Mouse (Mus musculus): ENCODE data around the gene H2-DMb2. TPM values are rescaled to one million over a fixed set of nuclear protein-coding genes. Genes with fewer than 3 reads are reported as not detected.

H2-DMb2 gene
- polyA plus RNA-seq, 3 experiments from 2014 or later = 9.2 to 14.4 (median 11.3) TPM

DNA sequence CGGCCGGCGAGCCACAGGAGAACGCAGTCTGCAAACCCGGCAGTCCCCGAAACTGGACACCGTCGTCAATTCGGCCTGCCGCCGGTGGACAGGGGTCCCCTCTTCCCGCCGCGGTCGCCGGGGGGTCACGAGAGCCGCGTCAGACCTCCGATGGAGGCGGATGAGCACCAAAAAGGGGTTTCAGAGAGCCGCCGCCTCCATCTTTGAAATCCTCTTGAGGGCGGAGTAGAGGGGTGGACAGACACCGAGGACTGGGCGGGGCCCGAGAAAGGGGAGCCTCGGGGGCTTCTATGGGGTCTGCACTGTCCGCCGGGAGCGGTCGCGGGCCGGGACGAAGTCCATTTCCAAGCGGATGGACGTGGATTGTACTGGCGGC is 24.2 kb upstream of the H2-DMb2 start:
- ATAC-seq = peak; percentile 10

DNA sequence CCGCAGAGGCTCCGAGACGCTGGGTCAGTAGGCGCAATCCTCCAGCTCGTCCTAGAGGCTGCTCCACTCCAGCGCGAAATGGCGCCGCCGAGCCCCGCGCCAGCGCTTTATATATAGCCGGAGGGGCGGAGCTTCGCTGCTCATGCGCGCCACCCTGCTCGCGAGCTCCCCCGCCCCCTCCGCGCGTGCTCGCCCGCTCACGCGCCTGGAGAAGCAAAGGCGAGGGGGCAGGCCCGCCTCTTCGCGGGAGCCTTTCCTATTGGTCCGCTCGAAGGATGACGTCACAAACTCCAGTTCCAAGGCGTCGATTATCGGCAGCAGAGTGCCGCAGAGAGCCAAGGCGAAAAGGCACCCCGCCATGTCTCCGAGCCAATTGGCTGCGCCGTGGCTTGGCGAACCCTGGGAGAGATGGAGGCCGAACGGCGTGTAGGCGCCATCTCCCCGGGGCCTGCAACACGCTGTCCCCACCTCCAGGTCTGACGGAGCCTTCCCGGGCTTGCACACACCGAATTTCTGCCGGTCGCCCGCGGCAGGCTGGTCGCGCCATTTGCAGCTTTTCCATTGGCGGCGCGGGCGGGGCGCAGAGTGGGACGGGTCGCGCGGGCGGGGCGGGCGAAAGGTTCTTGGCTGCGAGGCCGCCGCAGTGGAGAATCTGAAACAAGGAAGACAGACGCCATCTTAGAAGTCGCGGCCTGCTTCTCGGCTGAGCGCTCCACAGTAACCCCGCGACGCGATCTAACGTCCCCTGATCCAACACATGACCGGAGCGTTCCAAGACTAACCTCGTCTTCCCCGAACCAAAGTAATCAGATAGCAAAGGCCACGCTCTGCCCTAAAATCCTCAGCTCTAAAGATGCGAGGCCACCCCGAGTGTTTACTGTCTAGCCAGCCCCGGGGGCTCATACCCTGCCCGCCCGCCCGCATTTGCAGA is 23.6 kb upstream of the H2-DMb2 start, which contains the start of gene H2-DMa:
Gene H2-DMa (plus strand): TSS at position 293 of the 931 bp plus-strand sequence.
- ATAC-seq = peak; percentile 76

- ATAC-seq = no peak
Measured at GRCm38 (mm10) chr17:34120180-34120723, 22.9 kb upstream of the H2-DMb2 start.

DNA sequence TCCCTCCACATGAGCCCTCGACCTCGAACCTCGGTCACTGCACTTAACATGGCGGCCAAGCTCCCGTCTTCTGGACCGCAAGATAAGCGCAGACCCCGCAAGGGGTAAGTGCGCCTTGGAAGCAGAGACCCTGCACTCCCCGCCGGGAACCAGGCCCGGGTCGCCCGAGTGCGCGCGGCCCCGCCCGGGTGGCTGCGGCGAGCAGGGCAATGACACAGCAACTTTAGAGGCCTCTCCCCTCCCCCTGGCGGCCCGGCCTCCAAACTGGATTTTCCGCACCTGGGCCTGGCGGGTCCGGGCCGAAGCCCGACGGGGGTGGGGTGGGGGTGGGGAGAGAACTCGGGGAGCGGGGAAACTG is 22.3 kb upstream of the H2-DMb2 start:
- no peak for ATAC-seq

GRCm38 (mm10) chr17:34121172-34121878 is 21.8 kb upstream of the H2-DMb2 start:
- no peak for ATAC-seq

GRCm38 (mm10) chr17:34121879-34122187 is 21.3 kb upstream of the H2-DMb2 start:
- no peak for ATAC-seq

- ATAC-seq = peak; percentile 27
Measured at GRCm38 (mm10) chr17:34122188-34122984, 20.7 kb upstream of the H2-DMb2 start, which contains the start of gene Brd2. Brd2 (minus strand) TSS chr17:34122634.

DNA sequence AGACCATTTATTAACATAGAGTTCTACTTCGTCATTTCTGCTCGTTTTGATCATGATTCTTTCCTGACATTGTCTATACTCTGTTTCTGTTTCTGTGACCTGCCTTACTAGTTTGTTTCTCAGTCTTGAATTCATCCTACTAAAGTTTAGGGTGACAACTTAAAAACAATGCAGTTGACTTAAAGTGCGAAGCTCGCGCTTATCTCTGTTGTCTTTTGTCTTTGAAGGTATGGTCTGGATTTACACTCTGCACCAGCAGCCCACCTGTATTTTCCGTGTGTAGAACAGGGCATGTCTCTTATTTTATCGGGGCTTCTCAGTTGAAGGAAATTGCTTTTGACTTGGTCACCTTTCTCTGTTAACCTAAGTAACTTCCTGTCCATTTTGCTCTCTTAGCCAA is 20.0 kb upstream of the H2-DMb2 start:
- ATAC-seq = no peak

DNA sequence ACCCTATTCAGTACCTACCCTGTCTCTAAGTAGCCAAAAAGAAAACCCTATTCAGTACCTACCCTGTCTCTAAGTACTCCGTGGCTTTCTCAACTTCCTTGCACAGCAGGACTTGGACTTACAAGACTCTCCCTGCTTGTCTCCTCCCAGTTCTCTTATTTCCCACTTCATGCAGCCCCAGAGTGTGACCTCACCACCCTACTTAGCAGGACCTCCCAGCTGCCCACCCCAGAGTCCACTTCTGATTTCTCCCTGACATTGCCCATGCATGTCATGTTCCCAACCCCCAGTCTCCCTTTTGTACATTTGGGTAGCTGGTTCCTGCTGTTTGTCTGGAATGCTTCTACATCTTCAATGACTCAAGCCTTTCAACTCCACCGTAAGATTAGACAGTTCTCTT is 19.6 kb upstream of the H2-DMb2 start:
- ATAC-seq = no peak

- ATAC-seq = no peak
Measured at GRCm38 (mm10) chr17:34124649-34125048, 18.5 kb upstream of the H2-DMb2 start.

- ATAC-seq = no peak
Measured at GRCm38 (mm10) chr17:34126826-34127420, 16.2 kb upstream of the H2-DMb2 start.

DNA sequence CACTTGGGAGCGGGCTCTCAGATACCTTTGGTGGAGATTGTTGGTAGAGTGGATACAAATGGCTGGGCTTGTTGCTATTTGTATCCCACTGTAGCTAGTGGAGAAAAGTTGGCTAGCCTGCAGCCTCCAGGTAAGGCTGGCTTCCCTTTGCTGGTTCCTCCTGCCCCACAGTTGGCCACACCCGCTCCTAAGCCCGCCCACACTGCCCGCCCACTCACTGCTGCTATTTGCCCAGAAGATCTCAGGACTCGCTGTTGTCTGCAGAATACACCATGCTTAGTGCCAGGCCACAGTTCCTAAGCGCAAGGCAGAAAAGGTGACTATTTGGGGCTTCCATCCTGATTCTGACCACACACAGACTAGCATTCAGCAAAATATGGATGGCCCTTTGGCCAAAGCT is 15.6 kb upstream of the H2-DMb2 start:
- ATAC-seq = peak; percentile 21

DNA sequence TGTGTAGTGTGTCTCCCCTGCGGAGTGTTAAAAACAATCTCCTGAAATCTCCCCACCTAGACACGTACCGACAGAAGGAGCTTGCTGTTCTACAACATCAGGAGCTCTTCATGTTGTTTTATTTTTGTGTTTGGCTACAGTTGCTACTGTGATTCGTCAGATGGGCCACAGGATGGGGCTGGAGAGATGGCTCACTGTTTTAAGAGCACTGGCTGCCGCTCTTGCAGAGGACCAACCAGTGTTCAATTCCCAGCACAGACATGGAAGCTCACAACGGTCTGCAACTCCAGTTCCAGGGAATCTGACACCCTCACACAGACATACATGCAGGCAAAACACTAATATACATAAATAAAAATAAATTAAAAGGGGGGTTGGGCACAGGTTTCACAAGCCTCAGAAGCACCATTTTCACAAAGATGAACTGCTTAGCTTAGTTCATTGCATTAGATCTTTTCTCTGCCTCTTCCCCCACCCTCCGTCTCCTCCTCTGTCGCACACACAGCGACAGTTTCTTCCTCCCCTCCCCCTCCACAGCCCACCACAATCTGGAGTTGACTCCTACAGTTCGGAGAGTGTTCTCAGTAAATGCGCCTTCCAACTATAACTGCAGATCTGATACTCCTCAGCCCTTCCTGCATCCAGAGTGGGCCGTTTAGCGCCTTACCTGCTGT is 14.7 kb upstream of the H2-DMb2 start:
- peak; percentile 53 for ATAC-seq

DNA sequence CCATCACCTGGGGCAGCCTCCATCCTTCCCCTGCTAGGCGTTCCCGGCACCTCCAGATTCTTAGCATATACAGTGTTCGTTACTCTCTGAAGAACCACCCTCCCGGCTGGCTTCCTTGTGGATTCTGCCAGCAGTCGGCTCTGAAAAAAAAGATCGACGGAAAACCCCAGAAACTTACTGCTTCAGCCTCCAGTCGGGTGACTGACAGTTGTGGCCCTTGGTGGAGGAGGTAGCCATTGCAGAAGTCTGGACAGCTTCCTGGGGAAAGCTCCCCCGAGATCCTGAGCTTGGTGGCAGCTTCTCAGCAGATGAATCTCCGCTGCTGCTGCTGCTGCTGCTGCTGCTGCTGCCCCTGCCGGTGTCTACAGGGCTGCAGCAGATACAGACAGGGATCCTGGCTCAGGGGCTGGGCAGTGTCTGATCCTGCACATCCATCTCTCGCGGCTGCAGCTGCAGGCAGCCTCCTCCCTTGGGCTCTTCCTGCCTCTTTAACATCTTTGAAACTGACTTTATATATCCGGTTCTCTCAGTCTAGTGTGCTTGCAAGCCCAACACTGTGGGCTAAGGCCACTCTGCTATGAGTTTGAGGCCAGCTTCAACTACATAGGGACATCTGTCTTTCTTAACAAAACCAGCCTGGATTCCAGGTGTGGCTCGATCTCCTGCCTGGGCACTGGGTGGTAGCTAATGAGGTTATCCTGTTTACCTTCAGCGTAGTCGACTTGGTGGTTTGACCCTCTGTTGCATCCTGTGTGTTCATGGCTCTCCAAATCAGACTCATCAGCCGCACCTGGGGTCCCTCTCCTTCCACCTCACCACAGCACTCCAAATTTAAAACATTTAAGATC is 13.9 kb upstream of the H2-DMb2 start:
- ATAC-seq = peak; percentile 69

DNA sequence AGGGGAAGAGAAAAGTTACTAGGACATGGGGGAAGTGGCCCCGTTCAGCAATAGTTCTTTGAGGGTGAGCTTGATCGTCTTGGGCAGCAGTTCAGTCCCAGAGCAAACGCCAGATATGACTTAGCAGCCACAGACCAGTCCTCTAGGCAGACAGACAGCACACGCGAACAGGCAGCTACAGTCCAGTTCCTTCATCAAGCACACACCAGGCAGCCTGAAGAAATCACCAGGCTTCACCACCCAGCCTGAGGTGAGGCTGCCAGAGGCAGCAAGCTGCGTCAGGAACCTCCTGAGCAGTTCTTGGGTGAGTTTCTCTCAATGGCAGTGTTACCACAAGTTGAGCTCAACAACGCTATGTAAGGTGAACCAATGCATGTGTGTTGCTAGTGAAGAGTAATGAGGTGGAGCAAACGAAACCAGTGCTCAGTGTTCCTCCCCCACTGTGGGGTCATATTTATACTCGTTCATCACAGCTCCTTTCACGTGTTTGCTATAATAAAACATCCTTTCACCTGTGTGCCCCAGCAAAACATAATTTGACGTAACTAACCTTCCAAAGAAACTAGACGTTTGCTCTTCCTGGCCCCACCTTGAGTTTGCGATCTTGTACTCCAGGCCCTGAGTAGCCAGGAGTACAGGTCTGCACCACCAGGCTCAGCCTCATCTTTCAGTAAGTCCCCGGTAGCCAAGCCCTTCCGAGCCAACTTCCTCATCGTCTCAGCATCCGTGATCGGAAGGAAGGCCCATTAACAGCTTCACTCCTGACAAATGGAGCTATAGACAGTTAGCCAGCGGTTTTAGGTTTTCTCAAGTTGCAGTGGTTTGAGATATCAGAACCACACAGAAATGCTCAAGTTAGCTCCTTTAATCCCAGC is 12.8 kb upstream of the H2-DMb2 start:
- ATAC-seq = no peak

DNA sequence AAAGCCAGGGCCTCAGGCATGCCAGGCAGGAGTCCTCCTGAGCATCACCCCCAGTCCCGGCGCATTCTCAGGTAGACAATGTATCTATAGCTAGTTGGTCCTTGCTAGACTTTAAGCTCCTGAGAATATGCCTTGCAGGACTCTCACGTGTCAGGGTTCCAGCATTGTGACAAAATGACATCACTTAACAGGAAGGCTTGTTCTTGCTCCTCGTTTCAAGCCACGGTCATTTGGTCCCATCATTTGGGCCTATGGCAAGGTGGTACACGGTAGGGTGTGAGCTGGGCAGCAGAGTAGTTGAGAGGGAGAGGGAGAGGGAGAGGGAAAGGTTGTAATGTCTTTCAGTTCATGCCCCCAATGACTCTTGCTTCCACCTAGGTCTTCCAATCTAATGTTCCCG is 11.2 kb upstream of the H2-DMb2 start:
- no peak for ATAC-seq

- no peak for ATAC-seq
Measured at GRCm38 (mm10) chr17:34133289-34133688, 9.8 kb upstream of the H2-DMb2 start.

GRCm38 (mm10) chr17:34134451-34134850 is 8.7 kb upstream of the H2-DMb2 start:
- ATAC-seq = no peak

DNA sequence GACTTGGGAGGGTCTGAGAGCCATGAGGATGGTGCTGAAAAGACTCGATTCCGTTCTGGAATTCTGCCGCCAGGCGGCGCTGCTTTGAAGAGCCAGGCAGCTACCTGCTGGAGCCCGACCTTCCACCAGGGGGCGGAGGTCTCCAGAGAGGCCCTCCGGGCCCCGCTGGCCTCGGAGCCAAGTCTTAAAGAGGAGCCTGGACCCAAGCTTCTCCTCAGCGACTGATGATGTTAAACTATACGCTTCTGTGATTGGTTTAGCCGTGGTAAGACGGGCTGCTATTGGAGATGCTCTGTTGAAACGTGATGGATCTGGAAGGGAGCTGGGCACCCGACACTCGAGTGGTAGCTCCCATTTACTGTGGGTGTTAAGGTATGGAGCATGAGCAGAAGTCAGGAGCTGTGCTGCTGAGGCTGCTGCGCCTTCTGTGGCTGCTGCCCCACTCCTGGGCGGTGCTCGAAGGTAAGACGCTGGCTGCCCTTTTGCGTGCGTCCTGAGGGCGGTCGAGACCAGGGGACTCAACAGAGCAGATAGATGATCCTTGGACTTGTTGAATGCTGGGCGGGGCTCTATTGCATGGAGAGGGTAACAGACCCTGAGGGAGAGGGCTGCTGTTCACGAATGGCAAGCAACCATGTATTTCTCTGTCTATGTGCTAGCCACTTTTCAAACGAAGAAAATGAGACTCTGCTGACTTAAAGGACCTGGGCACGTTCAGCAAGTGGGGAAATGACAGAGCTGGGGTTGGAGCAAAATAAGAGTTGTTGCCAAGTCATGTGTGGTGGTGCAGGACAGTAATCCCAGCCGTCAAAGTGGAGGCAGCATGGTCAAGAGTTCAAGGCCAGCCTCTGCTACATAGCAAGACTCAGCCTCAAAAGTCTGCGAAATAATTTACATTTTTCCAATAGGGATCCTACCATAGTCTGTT is 7.5 kb upstream of the H2-DMb2 start:
- ATAC-seq = peak; percentile 100

Data from inflammation-experienced regulatory T-cells, adult 6 months (primary cell).